Mouse (Mus musculus) lung, embryonic 16.5 days (tissue): ENCODE data around the gene Hmbs. TPM values are rescaled to one million over a fixed set of nuclear protein-coding genes. Genes with fewer than 3 reads are reported as not detected.
A peak's percentile ranks its signal among the peaks of the same experiment; 100 is the strongest.

Experiments
- ATAC-seq: fragments of 200-750 bp; cut with Nextera tagmentation; 2 replicates; pipeline ENCODE4 v1.8.0; 2017; ENCODE audit warnings: low read depth, mild to moderate bottlenecking, moderate library complexity
- H3K27ac ChIP-seq: fragments of 300-500 bp; sonication (generic); 2 replicates; pipeline ENCODE4 v1.5.1; 2014; ENCODE audit warnings: mild to moderate bottlenecking, control low read depth, low read length
- H3K27me3 ChIP-seq: fragments of 300-500 bp; sonication (generic); 2 replicates; pipeline ENCODE4 v1.6.1; 2014; ENCODE audit warnings: low read depth, low read length, mixed read lengths; ENCODE audit not compliant: control insufficient read depth, insufficient read depth
- H3K36me3 ChIP-seq: fragments of 300-500 bp; sonication (generic); 2 replicates; pipeline ENCODE4 v1.6.1; 2014; ENCODE audit warnings: low read length; ENCODE audit not compliant: control insufficient read depth, insufficient read depth
- H3K4me1 ChIP-seq: fragments of 300-500 bp; sonication (generic); replicated peaks from 2 replicates; pipeline ENCODE4 v1.6.1; 2014; ENCODE audit warnings: low read length, mixed read lengths; ENCODE audit not compliant: control insufficient read depth, insufficient read depth
- H3K4me2 ChIP-seq: fragments of 300-500 bp; sonication (generic); 2 replicates; pipeline ENCODE4 v1.6.1; 2014; ENCODE audit warnings: low read depth, low read length, control low read depth
- H3K4me3 ChIP-seq: fragments of 300-500 bp; sonication (generic); 2 replicates; pipeline ENCODE4 v1.5.1; 2014; ENCODE audit warnings: mild to moderate bottlenecking, low read length, control low read depth
- H3K9ac ChIP-seq: fragments of 300-500 bp; sonication (generic); 2 replicates; pipeline ENCODE4 v1.6.1; 2014; ENCODE audit warnings: low read length, control low read depth
- H3K9me3 ChIP-seq: fragments of 300-500 bp; sonication (generic); 2 replicates; pipeline ENCODE4 v1.6.1; 2016; ENCODE audit warnings: low read length; ENCODE audit not compliant: control insufficient read depth
- WGBS: fragments of 180-500 bp; shearing (Covaris S2); extraction: QIAGEN DNeasy Blood & Tissue Kit; methylation state at CpG from one replicate; pipeline ENCODE4 v1.1.7; 2014; 5-methylcytosine and 5-hydroxymethylcytosine counted together
- polyA plus RNA-seq: library from polyadenylated mRNA; unstranded; fragments of >200 nt; fragmentation: Nextera tagmentation; extraction: Ambion mirVana; gene quantifications from 2 replicates; pipeline ENCODE4 v1.2.1, GENCODE M21; 2015

Gene Hmbs
- polyA plus RNA-seq, 1 experiment from 2014 or later: 110 TPM

GRCm38 (mm10) chr9:44348546-44348945 lies 4.5 kb upstream of the Hmbs start:
- peaks cover 52% of the 10 kb centered on the region for H3K36me3 ChIP-seq
- 98% methylated on average over 4 of the region's 4 CpGs for WGBS
- no peak for ATAC-seq
- H3K9ac ChIP-seq: no peak overlapping the region
- no peaks in the 10 kb centered on the region for H3K9me3 ChIP-seq
- no peak overlapping the region for H3K4me2 ChIP-seq
- peaks cover 4% of the 10 kb centered on the region; the same call in 1 of the 2 replicates for H3K4me1 ChIP-seq
- H3K4me3 ChIP-seq: no peak overlapping the region
- no peak overlapping the region for H3K27ac ChIP-seq
- no peaks in the 10 kb centered on the region for H3K27me3 ChIP-seq

GRCm38 (mm10) chr9:44347621-44348020 lies 3.6 kb upstream of the Hmbs start:
- Histone ChIP-seq H3K9me3 (no peaks in the 10 kb centered on the region), H3K36me3 (peaks cover 44% of the 10 kb centered on the region), H3K4me3 (no peak overlapping the region), H3K9ac (no peak overlapping the region), H3K4me2 (no peak overlapping the region), H3K27me3 (no peaks in the 10 kb centered on the region), H3K27ac (no peak overlapping the region), H3K4me1 (peaks cover 11% of the 10 kb centered on the region)
- no peak for ATAC-seq
- 77% methylated on average over 4 of the region's 4 CpGs for WGBS

GRCm38 (mm10) chr9:44347166-44347565 lies 3.1 kb upstream of the Hmbs start:
- Histone ChIP-seq H3K9ac (no peak overlapping the region), H3K36me3 (peaks cover 40% of the 10 kb centered on the region), H3K4me3 (no peak overlapping the region), H3K4me2 (no peak overlapping the region), H3K4me1 (peaks cover 16% of the 10 kb centered on the region), H3K27me3 (no peaks in the 10 kb centered on the region), H3K9me3 (no peaks in the 10 kb centered on the region), H3K27ac (no peak overlapping the region)
- WGBS: 96% methylated on average over 9 of the region's 9 CpGs
- ATAC-seq: no peak

GRCm38 (mm10) chr9:44345570-44346433 lies 1.8 kb upstream of the Hmbs start:
- Histone ChIP-seq H3K4me3 (no peak overlapping the region), H3K27me3 (no peaks in the 10 kb centered on the region), H3K4me2 (no peak overlapping the region), H3K9ac (no peak overlapping the region), H3K27ac (no peak overlapping the region), H3K9me3 (no peaks in the 10 kb centered on the region), H3K36me3 (peaks cover 32% of the 10 kb centered on the region), H3K4me1 (peaks cover 16% of the 10 kb centered on the region)
- 76% methylated on average over 6 of the region's 6 CpGs for WGBS
- no peak for ATAC-seq

GRCm38 (mm10) chr9:44343290-44343689 lies 738 bp downstream of the Hmbs start:
- WGBS: 3% methylated on average over 6 of the region's 6 CpGs

GRCm38 (mm10) chr9:44342605-44343004 lies 1.4 kb downstream of the Hmbs start:
- H3K4me1 ChIP-seq: peaks cover 18% of the 10 kb centered on the region
- H3K27me3 ChIP-seq: no peaks in the 10 kb centered on the region
- H3K4me2 ChIP-seq: peak overlapping the region; percentile 74
- peak overlapping the region; percentile 94; the same call in 1 of the 2 replicates for H3K4me3 ChIP-seq
- ATAC-seq: no peak
- WGBS: 78% methylated on average over 1 of the region's 1 CpGs
- H3K27ac ChIP-seq: no peak overlapping the region
- no peaks in the 10 kb centered on the region for H3K9me3 ChIP-seq
- H3K36me3 ChIP-seq: peaks cover 18% of the 10 kb centered on the region
- H3K9ac ChIP-seq: peak overlapping the region; percentile 93

More at GRCm38 (mm10) chr9:44343290-44343689, 738 bp downstream of the Hmbs start:
- peak; percentile 18; the same call in 1 of the 2 replicates for ATAC-seq
- Histone ChIP-seq H3K36me3 (peaks cover 24% of the 10 kb centered on the region), H3K27me3 (no peaks in the 10 kb centered on the region), H3K4me2 (peak overlapping the region; percentile 74), H3K9me3 (no peaks in the 10 kb centered on the region), H3K9ac (peak overlapping the region; percentile 93), H3K4me3 (peak overlapping the region; percentile 94), H3K4me1 (peaks cover 16% of the 10 kb centered on the region), H3K27ac (peak overlapping the region; percentile 99)

- peaks cover 13% of the 10 kb centered on the region for H3K36me3 ChIP-seq
- H3K9me3 ChIP-seq: no peaks in the 10 kb centered on the region
- H3K27me3 ChIP-seq: no peaks in the 10 kb centered on the region
- H3K4me3 ChIP-seq: no peak overlapping the region
- no peak overlapping the region for H3K27ac ChIP-seq
- no peak for ATAC-seq
- H3K4me1 ChIP-seq: peaks cover 23% of the 10 kb centered on the region
- H3K9ac ChIP-seq: 0 out of 2 replicates have a peak overlapping the region, but pooled peaks have one; percentile 93
- WGBS: 57% methylated on average over 3 of the region's 3 CpGs
- H3K4me2 ChIP-seq: no peak overlapping the region
Observed at GRCm38 (mm10) chr9:44342173-44342572, 1.9 kb downstream of the Hmbs start.

- Histone ChIP-seq H3K4me1 (peaks cover 30% of the 10 kb centered on the region), H3K4me3 (no peak overlapping the region), H3K36me3 (peaks cover 12% of the 10 kb centered on the region; the same call in 1 of the 2 replicates), H3K9ac (no peak overlapping the region), H3K27me3 (no peaks in the 10 kb centered on the region), H3K9me3 (no peaks in the 10 kb centered on the region), H3K27ac (no peak overlapping the region), H3K4me2 (no peak overlapping the region)
- ATAC-seq: no peak
- 84% methylated on average over 5 of the region's 5 CpGs for WGBS
Observed at GRCm38 (mm10) chr9:44341487-44341886, 2.5 kb downstream of the Hmbs start.

GRCm38 (mm10) chr9:44338574-44338973 lies 5.5 kb downstream of the Hmbs start:
- Histone ChIP-seq H3K4me3 (no peak overlapping the region), H3K36me3 (peaks cover 14% of the 10 kb centered on the region), H3K27me3 (no peaks in the 10 kb centered on the region), H3K9ac (no peak overlapping the region), H3K4me1 (peaks cover 27% of the 10 kb centered on the region), H3K9me3 (no peaks in the 10 kb centered on the region), H3K4me2 (no peak overlapping the region), H3K27ac (no peak overlapping the region)
- ATAC-seq: no peak
- 72% methylated on average over 5 of the region's 5 CpGs for WGBS
